Mouse (Mus musculus) layer of hippocampus, adult 9-10 months (tissue): ENCODE data around the gene Rnf220.

Experiments
- DNase-seq: peaks from one replicate; pipeline ENCODE4 v3.0.0; 2022; ENCODE audit warnings: low spot score

Rnf220 gene

GRCm38 (mm10) chr4:117224122-117224521 lies 272.7 kb downstream of the Rnf220 start:
- no peak for DNase-seq

GRCm38 (mm10) chr4:117223001-117223400 lies 273.9 kb downstream of the Rnf220 start:
- no peak for DNase-seq

GRCm38 (mm10) chr4:117221836-117222235 lies 275.0 kb downstream of the Rnf220 start:
- DNase-seq: no peak
